Mouse (Mus musculus) large intestine, adult 2 months (tissue): ENCODE data around the gene Serpinb13. TPM values are rescaled to one million over a fixed set of nuclear protein-coding genes. Genes with fewer than 3 reads are reported as not detected.
"Not testable (repeated sequence)": the region's sequence is repeated elsewhere in the genome, so short reads cannot be mapped to it uniquely, and the experiment has no call there.

Experiments
- DNase-seq: peaks from one replicate; pipeline ENCODE4 v3.0.0-alpha.2; 2012; ENCODE audit warnings: low read depth, low spot score
- WGBS: fragments of 180-500 bp; shearing (Covaris S2); methylation state at CpG from one replicate; pipeline ENCODE4 v1.1.7; 2018; 5-methylcytosine and 5-hydroxymethylcytosine counted together
- polyA plus RNA-seq: library from polyadenylated mRNA; depleted of rRNA; stranded (reverse); fragments of >200 nt; gene quantifications from 2 replicates; pipeline ENCODE4 v1.2.3, GENCODE M21; 2012; rRNA removed

Gene Serpinb13
- not detected in 2 replicates for polyA plus RNA-seq

GRCm38 (mm10) chr1:106980684-106981083 lies at the start of gene Serpinb13:
Gene Serpinb13, plus strand, starts transcription at chr1:106980984.
- DNase-seq = no peak

GRCm38 (mm10) chr1:106931954-106932353 lies 48.8 kb upstream of the Serpinb13 start:
- DNase-seq = no peak
- 70% methylated on average over 4 of the region's 4 CpGs for WGBS

- DNase-seq = no peak
Observed at GRCm38 (mm10) chr1:106933658-106934057, 47.1 kb upstream of the Serpinb13 start.

GRCm38 (mm10) chr1:106934265-106934664 lies 46.5 kb upstream of the Serpinb13 start, which contains the start of gene Serpinb12:
Gene Serpinb12, plus strand, starts transcription at chr1:106934449.
- no peak for DNase-seq
- 73% methylated on average over 6 of the region's 6 CpGs for WGBS

GRCm38 (mm10) chr1:106947217-106947616 lies 33.6 kb upstream of the Serpinb13 start:
- no peak for DNase-seq
- 77% methylated on average over 1 of the region's 1 CpGs for WGBS

GRCm38 (mm10) chr1:106959981-106960380 lies 20.8 kb upstream of the Serpinb13 start:
- 77% methylated on average over 3 of the region's 3 CpGs for WGBS
- DNase-seq = no peak

- DNase-seq = no peak
Observed at GRCm38 (mm10) chr1:106961023-106961422, 19.8 kb upstream of the Serpinb13 start.

GRCm38 (mm10) chr1:106983092-106983491 lies 2.3 kb downstream of the Serpinb13 start:
- 92% methylated on average over 1 of the region's 1 CpGs for WGBS
- DNase-seq = no peak

More at GRCm38 (mm10) chr1:106961023-106961422, 19.8 kb upstream of the Serpinb13 start:
- WGBS = 35% methylated on average over 3 of the region's 3 CpGs

GRCm38 (mm10) chr1:106983865-106984264 lies 3.1 kb downstream of the Serpinb13 start:
- 56% methylated on average over 2 of the region's 2 CpGs for WGBS
- no peak for DNase-seq

GRCm38 (mm10) chr1:107000424-107000823 lies 19.6 kb downstream of the Serpinb13 start:
- WGBS = 61% methylated on average over 13 of the region's 13 CpGs
- no peak for DNase-seq

GRCm38 (mm10) chr1:107001754-107002153 lies 21.0 kb downstream of the Serpinb13 start:
- 71% methylated on average over 2 of the region's 2 CpGs for WGBS

GRCm38 (mm10) chr1:107006316-107006715 lies 25.5 kb downstream of the Serpinb13 start:
- DNase-seq = no peak
- 28% methylated on average over 3 of the region's 3 CpGs for WGBS

More at GRCm38 (mm10) chr1:107001754-107002153, 21.0 kb downstream of the Serpinb13 start:
- no peak for DNase-seq

GRCm38 (mm10) chr1:107014530-107014929 lies 33.7 kb downstream of the Serpinb13 start:
- WGBS = 47% methylated on average over 2 of the region's 2 CpGs
- no peak for DNase-seq

- WGBS = 67% methylated on average over 7 of the region's 7 CpGs
- no peak for DNase-seq
Observed at GRCm38 (mm10) chr1:107015210-107015609, 34.4 kb downstream of the Serpinb13 start.

- 74% methylated on average over 1 of the region's 1 CpGs for WGBS
- DNase-seq = no peak
Observed at GRCm38 (mm10) chr1:107025886-107026285, 45.1 kb downstream of the Serpinb13 start.

- WGBS = 82% methylated on average over 3 of the region's 3 CpGs
- DNase-seq = not testable (repeated sequence)
Observed at GRCm38 (mm10) chr1:107034236-107034635, 53.5 kb downstream of the Serpinb13 start.

Other genes starting within 250 kb of the Serpinb13 start
- gene Kdsr, start 221.3 kb upstream of the Serpinb13 start, polyA plus RNA-seq = 7.7 and 19.5 TPM in 2 replicates
- 15.5 and 20.9 TPM in 2 replicates for gene Vps4b, start 184.3 kb upstream of the Serpinb13 start, polyA plus RNA-seq
- gene Serpinb5, start 119.8 kb upstream of the Serpinb13 start, polyA plus RNA-seq = 0.86 and 1.4 TPM in 2 replicates
- not detected in 2 replicates for gene Serpinb12, start 46.5 kb upstream of the Serpinb13 start, polyA plus RNA-seq
- not detected in 2 replicates for gene Serpinb3a, start 71.3 kb downstream of the Serpinb13 start, polyA plus RNA-seq
- not detected in 2 replicates for gene Serpinb3d, start 102.5 kb downstream of the Serpinb13 start, polyA plus RNA-seq